Mouse (Mus musculus): ENCODE measurements at regions not wholly inside any gene's neighbourhood (a gene's known extent, or its start where the extent isn't known, plus 50 kb on each side); places are given as distances from the start of the nearest gene placed in this dataset.

GRCm38 (mm10) chr2:131801212-131801611 is 58.3 kb downstream of the Erv3 start:
- DNase-seq (ENCODE audit: extremely low spot score, low spot score): no peak

DNA sequence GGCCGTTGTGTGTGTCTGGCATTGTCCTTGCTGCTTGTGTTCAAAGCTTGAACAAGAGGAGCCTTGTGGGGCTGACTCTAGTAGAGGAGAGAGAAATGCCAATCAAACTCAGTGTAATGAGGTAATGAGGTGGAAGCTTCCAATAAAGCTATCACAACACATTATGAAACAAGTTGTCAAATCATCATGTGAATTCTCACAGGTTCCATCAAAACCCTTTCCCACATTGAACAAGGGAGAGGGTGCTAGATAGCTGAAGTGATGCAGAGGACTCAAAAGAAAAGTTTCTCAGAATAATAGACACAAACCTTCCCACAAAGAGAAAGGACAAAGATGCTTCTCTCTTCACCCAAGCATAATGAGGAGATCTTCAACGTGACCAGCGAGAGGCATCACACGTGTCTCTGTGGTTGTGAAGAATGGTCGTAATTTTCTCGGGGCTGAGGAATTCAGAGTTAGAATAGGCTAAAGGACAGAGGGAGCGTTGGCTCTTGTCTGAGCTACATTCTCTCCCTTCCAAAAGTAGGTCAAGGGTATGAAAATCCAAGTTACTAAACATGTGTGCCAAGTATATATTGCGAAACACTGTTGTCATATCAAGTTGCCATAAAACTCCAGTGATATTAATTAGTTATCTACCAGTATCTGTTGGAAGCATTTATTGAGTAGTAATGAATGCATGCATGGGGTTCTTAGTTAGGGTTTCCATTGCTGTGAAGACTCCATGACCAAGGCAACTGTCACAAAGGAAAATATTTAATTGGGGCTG is 59.2 kb downstream of the Erv3 start:
- DNase-seq (ENCODE audit: extremely low spot score, low spot score): no peak

DNA sequence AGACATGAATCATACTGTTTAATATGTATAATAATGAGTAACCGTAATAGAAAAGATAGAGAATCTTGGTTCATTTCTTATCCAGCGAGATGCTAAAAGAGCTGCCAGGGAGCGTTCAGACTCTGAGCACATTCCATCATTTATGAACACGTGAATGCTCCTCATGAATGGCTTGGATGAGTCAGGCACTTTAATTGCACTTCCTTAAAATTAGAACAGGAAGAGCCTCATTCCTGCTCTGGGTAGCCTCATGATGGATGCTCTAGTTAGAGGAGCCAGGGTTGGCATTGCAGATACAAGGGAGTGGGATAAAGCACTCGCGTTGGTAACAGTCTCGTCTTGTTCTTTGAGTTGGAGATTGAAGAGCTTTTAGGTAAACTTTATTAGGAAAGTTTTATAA is 60.1 kb downstream of the Erv3 start:
- DNase-seq (ENCODE audit: extremely low spot score, low spot score): no peak

DNA sequence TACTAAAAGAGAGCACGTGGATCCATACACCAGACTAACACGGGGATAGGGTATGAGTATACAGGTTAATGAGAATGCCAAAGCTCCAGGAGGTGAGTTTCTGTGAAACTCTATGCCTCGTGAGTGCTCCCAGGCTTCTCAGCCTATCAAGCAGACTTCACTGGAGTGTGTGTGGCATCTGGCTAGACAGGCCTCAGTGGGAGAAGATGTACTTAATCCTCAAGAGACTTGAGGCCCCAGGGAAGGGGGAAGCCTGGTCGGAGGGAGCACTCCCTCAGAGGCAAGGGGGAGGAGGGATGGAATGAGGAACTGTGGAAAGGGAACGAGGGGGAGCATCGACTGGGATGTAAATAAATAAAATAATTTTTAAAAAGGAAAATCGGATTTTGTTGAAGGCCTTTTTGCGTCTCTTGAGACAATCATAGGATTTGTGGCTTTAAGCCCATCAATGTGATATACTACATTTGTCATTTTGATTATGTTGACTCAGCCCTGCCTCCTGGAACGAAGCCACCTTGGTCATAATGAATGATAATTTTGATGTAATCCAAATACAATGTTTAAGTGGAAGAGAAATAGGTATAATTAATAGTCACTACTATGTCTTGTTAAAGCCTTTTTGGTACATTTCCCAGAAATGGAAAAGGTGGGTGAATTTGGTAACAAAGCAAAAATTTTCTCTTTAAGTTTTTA is 62.4 kb downstream of the Erv3 start:
- no peak for DNase-seq (ENCODE audit: extremely low spot score, low spot score)

- DNase-seq (ENCODE audit: extremely low spot score, low spot score): no peak
Observed at GRCm38 (mm10) chr2:131775381-131775780, 84.2 kb downstream of the Erv3 start.

- DNase-seq (ENCODE audit: extremely low spot score, low spot score): no peak
Observed at GRCm38 (mm10) chr2:131773691-131774090, 85.9 kb downstream of the Erv3 start.

DNA sequence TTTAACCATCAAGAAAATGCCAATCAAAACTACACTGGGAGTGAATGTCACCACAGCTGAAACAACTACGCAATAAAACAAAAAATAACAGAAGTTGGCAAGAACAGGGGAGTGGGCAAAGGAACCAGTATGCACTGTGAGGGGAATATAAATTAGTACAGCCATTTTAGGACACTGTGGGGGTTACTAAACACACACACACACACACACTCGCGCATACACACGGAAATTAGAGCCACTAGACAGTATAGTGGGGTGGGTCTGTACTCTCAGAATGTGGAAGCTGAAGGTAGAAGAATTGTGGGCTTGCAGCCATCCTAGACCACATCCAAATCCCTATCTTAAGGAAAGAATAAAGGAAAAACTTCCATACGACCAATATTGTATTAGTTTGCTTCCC is 87.4 kb downstream of the Erv3 start:
- DNase-seq (ENCODE audit: extremely low spot score, low spot score): no peak

- DNase-seq (ENCODE audit: extremely low spot score, low spot score): peak; percentile 49
Observed at GRCm38 (mm10) chr2:131770852-131771251, 88.7 kb downstream of the Erv3 start.

DNA sequence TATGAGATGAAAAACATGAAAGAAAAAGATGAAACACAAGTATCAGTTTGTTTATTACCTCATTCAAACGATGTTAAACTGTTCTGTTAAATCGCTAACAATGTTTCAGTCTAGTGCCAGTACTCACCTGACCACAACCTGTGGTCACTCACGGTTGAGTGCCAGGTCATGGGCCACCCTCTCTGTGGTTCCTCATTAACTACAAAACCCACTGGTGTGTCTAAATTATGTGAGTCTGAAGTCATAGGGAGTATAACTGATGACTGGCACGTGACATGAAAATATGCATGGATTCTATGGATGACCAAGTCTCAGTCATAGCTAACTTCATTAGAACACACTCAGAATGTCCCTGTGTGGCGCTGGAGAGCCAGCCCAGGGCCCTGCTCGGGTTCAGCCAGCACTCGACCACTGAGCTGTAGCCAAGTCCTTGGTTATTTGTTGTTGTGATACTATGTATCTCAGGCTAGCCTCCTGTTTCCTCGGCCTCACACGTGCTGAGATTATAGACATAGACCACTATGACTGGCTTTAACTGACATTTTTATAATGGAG is 89.8 kb downstream of the Erv3 start:
- peak; percentile 3 for DNase-seq (ENCODE audit: extremely low spot score, low spot score)

- peak; percentile 3 for DNase-seq (ENCODE audit: extremely low spot score, low spot score)
Observed at GRCm38 (mm10) chr2:131766500-131766899, 93.0 kb downstream of the Erv3 start.

GRCm38 (mm10) chr2:131761507-131761906 is 98.0 kb downstream of the Erv3 start:
- no peak for DNase-seq (ENCODE audit: extremely low spot score, low spot score)

DNA sequence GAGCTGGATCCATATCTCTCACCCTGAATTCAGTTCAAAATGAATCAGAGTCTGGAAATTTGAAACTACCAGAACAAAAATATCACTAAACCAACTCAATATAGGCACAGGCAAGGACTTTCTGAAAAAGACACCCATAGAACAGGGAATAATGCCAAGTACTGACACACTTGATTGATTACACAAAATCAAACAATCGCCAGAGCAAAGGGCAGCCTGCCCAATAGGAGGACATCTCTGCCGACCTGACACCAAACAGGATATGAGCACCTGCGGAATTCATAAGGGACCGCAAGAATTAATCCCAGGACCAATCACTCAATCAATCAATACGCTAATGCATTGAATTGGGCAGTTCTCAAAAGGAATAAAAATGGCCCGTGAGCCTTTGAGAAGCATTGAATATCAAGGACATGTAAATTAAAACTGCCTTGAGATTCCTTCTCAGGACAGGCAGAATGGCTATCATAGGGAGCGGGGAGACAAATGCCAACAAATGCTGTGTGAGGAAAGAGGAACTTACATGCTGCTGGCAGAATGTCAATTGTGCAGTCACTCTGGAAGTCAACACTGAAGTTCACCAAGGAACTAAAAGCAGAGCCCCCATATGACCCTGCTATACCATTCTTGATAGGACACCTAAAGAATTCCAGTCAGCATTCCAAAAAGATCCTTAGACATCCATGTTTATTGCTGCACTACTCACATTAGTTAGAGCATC is 102.2 kb downstream of the Erv3 start:
- DNase-seq (ENCODE audit: extremely low spot score, low spot score): no peak

- DNase-seq (ENCODE audit: extremely low spot score, low spot score): no peak
Observed at GRCm38 (mm10) chr2:131755107-131755506, 104.4 kb downstream of the Erv3 start.

DNA sequence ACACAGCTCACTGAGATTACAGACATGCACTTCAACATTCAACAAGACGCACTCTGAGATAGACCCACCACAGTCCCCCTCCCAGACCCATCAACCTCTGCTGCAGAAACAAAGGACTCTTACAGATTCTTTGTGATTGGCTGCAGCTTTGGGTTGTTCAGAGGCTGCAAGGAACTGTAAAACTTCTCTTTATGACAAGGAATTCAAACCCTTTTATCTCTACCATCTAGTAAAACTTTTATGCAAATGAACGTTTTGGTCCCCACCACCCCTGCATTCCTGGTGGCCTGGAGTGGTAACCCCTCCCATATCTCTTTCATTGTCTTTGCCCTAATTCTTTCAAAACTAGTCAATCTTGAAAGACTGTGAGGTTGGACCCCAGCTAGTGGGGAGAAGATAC is 106.1 kb downstream of the Erv3 start:
- DNase-seq (ENCODE audit: extremely low spot score, low spot score): no peak

- DNase-seq (ENCODE audit: extremely low spot score, low spot score): no peak
Observed at GRCm38 (mm10) chr2:131750679-131751078, 108.9 kb downstream of the Erv3 start.

- DNase-seq (ENCODE audit: extremely low spot score, low spot score): peak; percentile 19
Observed at GRCm38 (mm10) chr2:131750206-131750605, 109.3 kb downstream of the Erv3 start.

DNA sequence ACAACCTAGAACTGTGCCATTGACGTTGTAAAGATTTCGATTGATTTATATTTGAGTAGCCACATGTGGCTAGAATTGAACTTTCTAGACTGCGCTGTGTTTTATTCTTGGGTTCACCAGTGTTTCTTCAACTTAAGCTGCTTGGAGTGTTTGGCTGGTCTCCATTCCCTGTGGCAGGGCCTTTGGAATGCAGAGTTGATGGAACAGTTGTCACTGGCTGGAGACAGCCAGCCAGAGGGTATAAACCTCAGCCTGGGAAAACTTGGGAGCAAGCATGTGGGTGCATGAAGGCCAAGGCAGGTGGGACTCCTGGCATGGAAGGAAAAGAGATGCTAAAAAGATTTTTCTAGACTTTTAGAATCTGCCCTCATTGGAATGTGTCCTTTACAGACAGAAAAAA is 109.8 kb downstream of the Erv3 start:
- DNase-seq (ENCODE audit: extremely low spot score, low spot score): no peak

- DNase-seq (ENCODE audit: extremely low spot score, low spot score): no peak
Observed at GRCm38 (mm10) chr2:131748791-131749190, 110.8 kb downstream of the Erv3 start.

- DNase-seq (ENCODE audit: extremely low spot score, low spot score): no peak
Observed at GRCm38 (mm10) chr2:131747707-131748106, 111.8 kb downstream of the Erv3 start.

DNA sequence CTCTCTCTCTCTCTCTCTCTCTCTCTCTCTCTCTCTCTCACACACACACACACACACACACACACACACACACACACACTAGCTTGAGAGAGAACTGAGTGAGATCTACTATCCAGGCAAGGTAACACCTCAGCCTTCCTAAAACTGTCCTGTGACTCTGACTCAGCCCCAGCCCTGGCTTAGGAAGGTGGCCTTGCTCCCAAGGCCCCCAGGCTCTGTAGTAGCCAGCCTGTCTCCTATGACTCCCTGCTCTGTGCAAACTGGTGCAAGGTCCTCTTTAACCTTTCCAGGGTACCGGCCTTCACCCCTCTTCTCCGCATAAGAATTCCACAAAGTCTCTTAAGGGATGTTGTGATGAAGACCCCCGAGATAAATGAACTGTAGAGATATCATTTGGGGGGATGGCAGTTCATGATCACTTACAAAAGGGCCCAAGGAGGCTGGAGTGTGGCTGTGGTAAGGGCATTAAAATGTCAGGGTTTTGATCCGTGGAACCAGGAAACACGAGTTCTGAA is 114.1 kb downstream of the Erv3 start:
- DNase-seq (ENCODE audit: extremely low spot score, low spot score): no peak

DNA sequence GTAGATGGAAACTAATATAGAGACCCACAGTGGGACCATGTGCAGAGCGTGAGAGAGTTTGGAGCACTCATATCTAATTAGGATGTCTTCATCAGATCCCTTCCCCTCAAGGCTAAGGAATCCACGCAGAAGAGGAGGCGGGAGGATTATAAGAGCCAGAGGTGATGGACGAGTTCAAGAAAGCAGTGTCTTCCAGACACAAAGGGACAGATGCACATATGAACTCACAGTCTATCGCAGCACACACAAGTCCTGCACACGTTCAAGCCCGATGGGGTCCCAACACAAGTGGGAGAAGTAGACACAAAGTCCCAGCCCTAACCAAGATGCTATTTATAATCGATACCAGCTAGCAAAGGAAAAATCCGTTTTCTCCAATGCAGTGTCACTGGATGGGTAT is 114.6 kb downstream of the Erv3 start:
- DNase-seq (ENCODE audit: extremely low spot score, low spot score): no peak

DNA sequence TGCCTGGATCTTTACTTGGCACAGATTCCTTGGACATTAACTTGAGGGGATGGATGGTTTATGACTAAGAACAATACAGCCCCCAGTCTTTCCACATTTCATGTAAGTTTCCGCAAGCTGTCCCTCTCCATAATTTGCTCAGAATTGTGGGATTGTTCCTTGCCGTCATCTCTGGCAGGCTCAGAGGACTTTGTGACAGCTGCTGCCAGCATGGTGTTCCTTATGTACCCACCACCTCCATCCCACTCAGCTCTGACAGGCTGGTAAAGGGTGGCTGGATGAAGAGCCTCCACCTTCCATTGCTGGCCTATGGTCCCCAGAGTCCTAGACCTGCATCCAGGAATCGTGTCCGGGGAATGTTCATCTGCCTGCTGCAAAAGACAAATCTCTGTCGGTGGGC is 119.1 kb downstream of the Erv3 start:
- DNase-seq (ENCODE audit: extremely low spot score, low spot score): no peak
